Mouse (Mus musculus): ENCODE data around the gene Baiap2l2. TPM values are rescaled to one million over a fixed set of nuclear protein-coding genes. Genes with fewer than 3 reads are reported as not detected.
A peak's percentile ranks its signal among the peaks of the same experiment; 100 is the strongest.
"Not testable (repeated sequence)": the region's sequence is repeated elsewhere in the genome, so short reads cannot be mapped to it uniquely, and the experiment has no call there.

Gene Baiap2l2
- polyA plus RNA-seq, 1 experiment from 2014 or later, result 3.1 TPM

GRCm38 (mm10) chr15:79250236-79250635 lies 35.1 kb downstream of the Baiap2l2 start:
- Histone ChIP-seq H3K27ac (no peak overlapping the region), H3K9ac (no peak overlapping the region), H3K4me3 (no peak overlapping the region), H3K4me2 (no peak overlapping the region), H3K36me3 (replicated peaks) (peaks cover 17% of the 10 kb centered on the region; the same call in 1 of the 2 replicates), H3K27me3 (replicated peaks) (peaks cover 34% of the 10 kb centered on the region), H3K4me1 (peaks cover 12% of the 10 kb centered on the region), H3K9me3 (no peaks in the 10 kb centered on the region)
- no peak for ATAC-seq (replicated peaks)
- 90% methylated on average over 2 of the region's 2 CpGs for WGBS

DNA sequence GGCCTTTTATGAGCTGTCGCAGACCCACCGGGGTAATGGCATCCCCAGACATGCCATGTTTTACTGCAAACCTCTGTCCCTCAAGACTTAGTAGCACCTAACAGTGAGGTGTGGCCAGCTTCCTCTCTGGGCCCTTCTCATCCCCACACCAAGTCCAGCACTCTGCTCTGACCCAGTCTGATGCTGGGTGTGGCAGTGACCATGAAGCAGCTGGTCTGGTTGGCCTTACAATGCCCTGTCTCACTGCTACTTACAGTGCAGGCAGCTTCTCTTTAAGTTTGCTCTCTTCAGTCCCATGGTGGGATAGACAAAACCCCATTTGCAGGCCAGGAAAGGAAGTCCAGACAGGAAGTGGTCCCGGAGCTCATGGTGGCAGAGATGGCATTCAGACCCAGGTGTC lies 40.0 kb downstream of the Baiap2l2 start:
- no peak overlapping the region for H3K4me2 ChIP-seq
- H3K27me3 ChIP-seq (replicated peaks), result no peaks in the 10 kb centered on the region
- peaks cover 7% of the 10 kb centered on the region for H3K4me1 ChIP-seq
- H3K36me3 ChIP-seq (replicated peaks), result peaks cover 37% of the 10 kb centered on the region
- ATAC-seq (replicated peaks), result no peak
- H3K9ac ChIP-seq, result no peak overlapping the region
- H3K9me3 ChIP-seq, result no peaks in the 10 kb centered on the region
- H3K4me3 ChIP-seq, result no peak overlapping the region
- 94% methylated on average over 3 of the region's 3 CpGs for WGBS
- H3K27ac ChIP-seq, result no peak overlapping the region

DNA sequence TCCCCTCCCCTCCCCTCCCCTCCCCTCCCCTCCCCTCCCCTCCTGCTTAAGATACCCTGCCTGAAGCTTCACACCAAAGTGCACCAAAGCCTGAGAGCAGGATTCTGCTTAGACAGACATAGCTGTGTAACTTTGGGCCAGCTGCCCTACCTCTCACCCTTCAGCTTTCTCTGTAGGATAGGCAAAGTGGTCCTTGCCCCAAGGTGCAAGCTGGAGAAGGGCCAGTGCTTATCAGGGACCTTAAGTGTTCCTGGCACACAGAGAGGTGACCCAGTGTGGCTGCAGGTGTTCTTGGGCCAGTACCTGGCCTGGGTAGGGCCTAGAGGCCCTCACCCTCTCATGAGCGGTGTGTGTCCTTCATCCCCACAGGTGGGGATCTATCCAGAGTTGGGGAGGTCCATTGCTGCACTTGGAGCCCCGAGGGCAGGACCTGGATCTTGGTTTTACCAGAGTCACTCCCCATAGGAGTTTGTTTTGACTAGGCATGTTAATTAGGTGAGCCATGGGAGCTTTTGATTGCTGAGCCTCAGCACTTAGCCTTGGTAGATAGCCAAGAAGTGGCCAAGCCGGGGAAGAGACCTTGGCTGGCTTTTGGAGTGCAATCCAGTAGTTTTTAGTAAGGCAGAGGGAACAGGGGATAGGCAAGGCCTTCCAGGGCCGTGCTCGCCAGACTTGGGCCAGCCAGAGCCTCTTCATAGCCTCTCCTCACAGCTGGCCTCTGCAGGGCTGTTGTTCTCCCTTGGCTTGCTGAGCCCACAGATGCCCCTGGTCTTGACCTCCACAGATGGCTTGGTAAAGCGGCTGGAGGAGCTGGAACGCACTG lies 41.1 kb downstream of the Baiap2l2 start:
- peaks cover 37% of the 10 kb centered on the region for H3K36me3 ChIP-seq (replicated peaks)
- H3K9me3 ChIP-seq, result no peaks in the 10 kb centered on the region
- ATAC-seq (replicated peaks), result no peak
- 73% methylated on average over 7 of the region's 7 CpGs for WGBS
- no peak overlapping the region for H3K9ac ChIP-seq
- peaks cover 7% of the 10 kb centered on the region for H3K4me1 ChIP-seq
- H3K27me3 ChIP-seq (replicated peaks), result no peaks in the 10 kb centered on the region
- H3K27ac ChIP-seq, result no peak overlapping the region
- no peak overlapping the region for H3K4me3 ChIP-seq
- H3K4me2 ChIP-seq, result no peak overlapping the region

- H3K27ac ChIP-seq, result peak overlapping the region; percentile 68
- peaks cover 7% of the 10 kb centered on the region for H3K4me1 ChIP-seq
- H3K36me3 ChIP-seq (replicated peaks), result peaks cover 34% of the 10 kb centered on the region
- H3K4me3 ChIP-seq, result no peak overlapping the region
- peak overlapping the region; percentile 34; the same call in 1 of the 2 replicates for H3K9ac ChIP-seq
- ATAC-seq (replicated peaks), result peak; percentile 97
- WGBS, result 18% methylated on average over 10 of the region's 10 CpGs
- H3K27me3 ChIP-seq (replicated peaks), result no peaks in the 10 kb centered on the region
- no peaks in the 10 kb centered on the region for H3K9me3 ChIP-seq
- peak overlapping the region; percentile 29; the same call in 1 of the 2 replicates for H3K4me2 ChIP-seq
Observed at GRCm38 (mm10) chr15:79243234-79244042, 41.9 kb downstream of the Baiap2l2 start.

GRCm38 (mm10) chr15:79242574-79243233 lies 42.6 kb downstream of the Baiap2l2 start:
- Histone ChIP-seq H3K9ac (no peak overlapping the region), H3K36me3 (replicated peaks) (peaks cover 30% of the 10 kb centered on the region)
- whole genome bisulfite sequencing, result 75% methylated on average over 13 of the region's 13 CpGs

GRCm38 (mm10) chr15:79238036-79238435 lies 47.3 kb downstream of the Baiap2l2 start:
- H3K9me3 ChIP-seq, result no peaks in the 10 kb centered on the region
- no peak for ATAC-seq (replicated peaks)
- H3K27me3 ChIP-seq (replicated peaks), result no peaks in the 10 kb centered on the region
- H3K36me3 ChIP-seq (replicated peaks), result peaks cover 27% of the 10 kb centered on the region
- H3K4me3 ChIP-seq, result no peak overlapping the region
- H3K27ac ChIP-seq, result no peak overlapping the region
- WGBS, result 71% methylated on average over 6 of the region's 6 CpGs
- no peak overlapping the region for H3K9ac ChIP-seq
- no peak overlapping the region for H3K4me2 ChIP-seq
- H3K4me1 ChIP-seq, result 0 out of 2 replicates have a peak, but pooled peaks cover 2% of the 10 kb centered on the region

More at GRCm38 (mm10) chr15:79242574-79243233, 42.6 kb downstream of the Baiap2l2 start:
- Histone ChIP-seq H3K4me3 (no peak overlapping the region), H3K27me3 (replicated peaks) (no peaks in the 10 kb centered on the region), H3K4me1 (peaks cover 7% of the 10 kb centered on the region), H3K4me2 (no peak overlapping the region), H3K27ac (no peak overlapping the region), H3K9me3 (no peaks in the 10 kb centered on the region)
- peak; percentile 50 for ATAC-seq (replicated peaks)

- Histone ChIP-seq H3K27ac (no peak overlapping the region), H3K9ac (no peak overlapping the region), H3K4me2 (no peak overlapping the region), H3K27me3 (replicated peaks) (no peaks in the 10 kb centered on the region), H3K36me3 (replicated peaks) (peaks cover 25% of the 10 kb centered on the region; the same call in 1 of the 2 replicates), H3K9me3 (no peaks in the 10 kb centered on the region), H3K4me1 (peaks cover 3% of the 10 kb centered on the region), H3K4me3 (no peak overlapping the region)
- 81% methylated on average over 9 of the region's 9 CpGs for WGBS
- no peak for ATAC-seq (replicated peaks)
Observed at GRCm38 (mm10) chr15:79235268-79235667, 50.1 kb downstream of the Baiap2l2 start.

- Histone ChIP-seq H3K27me3 (replicated peaks) (no peaks in the 10 kb centered on the region), H3K9ac (peak within 1 kb of the TSS; percentile 97), H3K4me1 (peaks cover 22% of the 10 kb centered on the region), H3K4me2 (peak within 1 kb of the TSS; percentile 92), H3K9me3 (no peaks in the 10 kb centered on the region), H3K36me3 (replicated peaks) (peaks cover 12% of the 10 kb centered on the region; the same call in 1 of the 2 replicates), H3K4me3 (peak within 1 kb of the TSS; percentile 89), H3K27ac (peak within 1 kb of the TSS; percentile 99)
- WGBS, result 1% methylated on average over 51 of the region's 51 CpGs
- peak; percentile 90 for ATAC-seq (replicated peaks)
Observed at GRCm38 (mm10) chr15:79229058-79229821, 56.1 kb downstream of the Baiap2l2 start, which contains the start of the genes Pick1 and Gm49486. Gene Pick1, plus strand, starts transcription at chr15:79229173. Gene Gm49486, plus strand, starts transcription at chr15:79229391.

GRCm38 (mm10) chr15:79225780-79226179 lies 59.6 kb downstream of the Baiap2l2 start:
- not testable (repeated sequence) for H3K27ac ChIP-seq; H3K9me3 ChIP-seq; H3K9ac ChIP-seq; H3K27me3 ChIP-seq (replicated peaks); ATAC-seq (replicated peaks); H3K36me3 ChIP-seq (replicated peaks); H3K4me2 ChIP-seq; H3K4me3 ChIP-seq
- 70% methylated on average over 2 of the region's 2 CpGs for WGBS
- H3K4me1 ChIP-seq, result peaks cover 22% of the 10 kb centered on the region

DNA sequence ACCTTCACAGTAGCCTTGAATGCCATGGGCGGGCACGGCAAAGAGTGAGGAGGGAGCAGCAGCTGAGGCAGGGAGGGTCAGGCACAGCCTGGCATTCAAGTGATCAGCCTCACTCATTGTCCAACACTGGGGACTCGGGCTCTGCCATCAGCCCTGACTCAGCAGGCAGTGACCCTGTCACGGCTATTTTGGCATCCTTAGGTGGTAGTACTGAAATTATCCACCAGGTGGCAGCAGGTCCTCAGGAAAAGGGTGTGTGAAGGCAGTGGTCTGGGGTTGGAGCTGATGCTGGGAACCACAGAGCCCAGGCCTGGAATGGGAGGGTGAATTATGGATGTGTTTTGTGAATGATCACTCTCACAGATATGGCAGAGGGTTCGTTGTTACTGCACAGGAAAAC lies 60.7 kb downstream of the Baiap2l2 start:
- Histone ChIP-seq H3K4me3 (no peak overlapping the region), H3K27me3 (replicated peaks) (no peaks in the 10 kb centered on the region), H3K9me3 (no peaks in the 10 kb centered on the region), H3K36me3 (replicated peaks) (no peaks in the 10 kb centered on the region), H3K4me2 (peak overlapping the region; percentile 28; the same call in 1 of the 2 replicates), H3K9ac (no peak overlapping the region), H3K4me1 (peaks cover 14% of the 10 kb centered on the region), H3K27ac (no peak overlapping the region)
- WGBS, result 6% methylated on average over 5 of the region's 5 CpGs
- peak; percentile 53; the same call in 1 of the 2 replicates for ATAC-seq (replicated peaks)

GRCm38 (mm10) chr15:79223641-79224040 lies 61.7 kb downstream of the Baiap2l2 start:
- H3K4me1 ChIP-seq, result peaks cover 9% of the 10 kb centered on the region
- no peak overlapping the region for H3K4me2 ChIP-seq
- 3% methylated on average over 5 of the region's 5 CpGs for whole genome bisulfite sequencing
- H3K9ac ChIP-seq, result no peak overlapping the region
- H3K27ac ChIP-seq, result no peak overlapping the region
- no peak overlapping the region for H3K4me3 ChIP-seq
- H3K36me3 ChIP-seq (replicated peaks), result no peaks in the 10 kb centered on the region
- no peak for ATAC-seq (replicated peaks)
- H3K9me3 ChIP-seq, result no peaks in the 10 kb centered on the region
- H3K27me3 ChIP-seq (replicated peaks), result no peaks in the 10 kb centered on the region

Measured in midbrain, embryonic 15.5 days (tissue).